Mouse (Mus musculus) kidney, adult 2 months (tissue): ENCODE results near the gene Sox12.

ENCODE experiments used
- CTCF ChIP-seq: fragments of 200-500 bp; conservative IDR thresholded peaks from 2 replicates; pipeline ENCODE4 v1.5.1; 2011; ENCODE audit warnings: low read depth, mild to moderate bottlenecking, control low read depth, low read length, moderate library complexity, mixed read lengths; ENCODE audit not compliant: insufficient read depth, insufficient read length
- POLR2A ChIP-seq: fragments of 200-500 bp; IDR thresholded peaks from one replicate; pipeline ENCODE4 v1.6.1; 2011; ENCODE audit warnings: low read depth, low read length, control low read depth

DNA sequence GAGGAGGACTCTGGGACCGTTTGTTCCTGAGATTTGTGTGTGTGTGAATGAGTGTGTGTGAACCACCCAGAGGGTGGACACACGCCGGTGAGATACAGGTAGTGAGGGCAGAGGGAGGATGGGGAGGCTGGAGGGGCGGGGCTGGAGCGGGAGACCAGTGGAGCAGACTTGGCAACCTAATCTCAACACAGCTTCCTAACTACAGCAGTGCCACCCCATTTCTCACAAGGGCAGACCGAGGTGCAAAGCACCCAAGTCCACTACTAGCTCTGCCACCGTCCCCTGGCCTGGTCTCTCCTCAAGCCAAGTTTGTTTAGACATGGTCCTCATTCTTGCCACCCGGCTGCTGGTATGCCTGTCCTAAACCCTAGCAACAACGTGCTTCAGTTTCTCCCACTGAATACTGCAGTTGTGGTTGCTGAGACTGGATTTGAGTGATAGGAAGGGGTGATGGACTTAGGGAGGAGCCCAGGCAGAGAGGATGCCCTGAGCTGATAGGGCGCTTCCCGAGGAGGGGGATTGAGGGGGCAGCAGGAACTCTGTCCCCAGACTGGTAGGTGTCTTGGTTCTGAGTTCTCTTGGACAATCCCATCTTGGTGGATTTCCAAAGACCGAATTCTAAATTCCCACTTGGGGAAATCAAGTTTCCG, 2.5 kb downstream of the Sox12 start:
- TF ChIP-seq CTCF = no peak
- no peak for TF ChIP-seq POLR2A
